Mouse (Mus musculus) brain, embryonic 18.5 days (tissue): ENCODE measurements at regions not wholly inside any gene's neighbourhood (a gene's known extent, or its start where the extent isn't known, plus 50 kb on each side); places are given as distances from the start of the nearest gene placed in this dataset.

Source experiments
- DNase-seq: peaks from one replicate; pipeline ENCODE4 v3.0.0-alpha.2; 2012; ENCODE audit warnings: low read depth, low spot score

GRCm38 (mm10) chr12:69101965-69102364 lies 57.0 kb downstream of the Rps29 start:
- DNase-seq = no peak

DNA sequence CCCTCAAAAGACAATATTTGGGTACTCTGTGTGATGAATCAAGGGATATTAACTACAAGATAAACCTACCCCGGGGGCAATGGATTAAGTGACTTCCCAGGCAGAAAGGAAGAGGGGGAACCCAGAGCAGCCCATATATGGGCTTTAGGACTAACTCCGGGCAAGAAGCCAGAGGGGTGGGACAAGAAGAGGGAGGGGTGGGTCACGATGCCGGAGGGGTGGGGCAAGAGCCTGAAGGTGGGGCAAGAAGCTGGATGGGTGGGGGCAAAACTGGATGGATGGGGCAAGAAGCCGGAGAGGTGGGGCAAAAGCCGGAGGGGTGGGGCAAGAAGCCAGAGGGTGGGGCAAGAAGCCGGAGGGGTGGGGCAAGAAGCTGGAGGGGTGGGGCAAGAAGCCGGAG lies 64.1 kb downstream of the Rps29 start:
- no peak for DNase-seq

GRCm38 (mm10) chr12:69093073-69093797 lies 65.8 kb downstream of the Rps29 start:
- DNase-seq = no peak

DNA sequence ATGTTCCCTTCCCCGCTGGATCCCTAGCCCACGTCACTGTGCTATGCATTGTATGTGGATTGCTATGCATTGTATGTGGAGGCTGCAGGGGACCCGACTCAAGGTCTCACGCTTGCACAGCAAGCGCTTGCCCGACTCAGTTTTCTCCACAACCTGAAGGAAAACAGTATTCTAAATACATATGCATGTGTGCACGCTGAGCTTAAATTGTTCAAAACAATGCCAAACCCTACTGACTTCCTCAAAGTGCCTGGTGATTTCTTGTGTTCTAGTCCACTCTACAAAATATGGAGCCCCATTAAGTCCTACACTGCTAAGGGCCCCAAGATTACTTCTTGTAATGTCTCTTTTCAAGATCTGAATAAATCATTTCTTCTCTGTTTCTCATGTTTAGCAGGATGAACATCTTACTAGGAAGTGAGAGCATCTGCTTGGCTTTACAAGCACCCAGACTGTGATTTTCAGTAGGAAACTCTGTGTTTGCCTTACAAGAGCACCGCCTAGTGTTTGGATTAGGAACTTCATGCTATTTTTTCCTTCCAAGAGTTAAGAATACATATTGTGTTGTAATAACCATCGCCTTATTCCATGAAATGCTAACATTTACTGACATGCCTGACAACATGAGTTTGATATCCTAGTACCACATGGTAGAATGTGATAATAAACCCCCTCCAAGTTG lies 70.9 kb downstream of the Rps29 start:
- DNase-seq = peak; percentile 64

DNA sequence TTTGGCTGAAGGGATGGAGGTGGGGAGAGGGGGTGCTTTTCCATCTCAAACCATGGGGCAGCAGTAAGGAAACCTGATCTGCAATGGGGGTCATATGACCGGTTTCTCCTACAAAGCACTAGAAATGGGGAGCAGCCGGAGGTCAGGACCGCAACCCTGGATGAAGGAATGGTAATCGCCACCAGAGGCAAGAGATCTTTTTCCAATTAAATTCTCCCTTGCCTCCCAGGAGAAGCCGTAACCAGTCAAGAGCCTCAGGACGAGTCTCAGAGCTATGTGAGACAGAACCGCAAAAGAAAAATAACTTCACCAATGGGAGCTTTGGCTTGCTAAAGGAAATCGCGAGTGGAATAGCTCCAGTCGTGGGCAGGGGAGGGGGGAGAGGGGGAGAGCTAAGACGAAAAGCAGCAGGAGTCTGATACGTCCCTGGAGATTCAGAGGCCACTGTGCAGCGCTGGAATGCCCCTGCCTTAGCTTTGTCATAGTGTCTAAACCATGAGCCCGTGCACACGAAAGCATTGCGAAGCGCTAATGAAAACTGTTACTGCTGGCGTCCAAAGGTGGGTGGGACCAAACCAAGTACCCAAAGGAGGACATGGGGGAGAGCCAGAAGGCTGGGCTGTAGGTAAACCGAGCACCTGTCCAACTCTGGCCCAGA lies 73.3 kb downstream of the Rps29 start:
- no peak for DNase-seq

- DNase-seq = no peak
Observed at GRCm38 (mm10) chr12:69084656-69085055, 74.3 kb downstream of the Rps29 start.

DNA sequence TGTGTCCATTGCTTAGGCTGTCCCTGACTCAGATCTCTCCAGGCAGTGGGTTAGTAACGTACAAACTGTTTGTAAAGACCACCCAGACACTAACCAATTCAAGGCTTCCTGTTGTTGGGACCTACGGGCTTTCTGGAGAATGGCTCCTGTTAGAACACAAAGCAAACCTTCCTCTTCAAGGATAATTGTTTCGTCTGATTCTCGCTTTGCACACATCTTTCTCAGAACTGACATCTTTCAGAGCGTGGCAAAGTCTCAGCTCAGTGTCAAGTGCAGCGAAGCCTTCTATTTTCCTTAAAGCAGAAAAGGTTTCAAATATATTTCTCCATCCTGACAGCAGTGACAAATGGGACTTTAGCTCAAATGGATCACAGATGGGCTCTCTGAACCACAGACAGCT lies 76.9 kb downstream of the Rps29 start:
- DNase-seq = no peak

GRCm38 (mm10) chr12:69039553-69039952 lies 119.4 kb downstream of the Rps29 start:
- DNase-seq = no peak

GRCm38 (mm10) chr12:69023594-69023993 lies 135.4 kb downstream of the Rps29 start:
- no peak for DNase-seq

GRCm38 (mm10) chr12:69016705-69017306 lies 142.2 kb downstream of the Rps29 start:
- DNase-seq = no peak

DNA sequence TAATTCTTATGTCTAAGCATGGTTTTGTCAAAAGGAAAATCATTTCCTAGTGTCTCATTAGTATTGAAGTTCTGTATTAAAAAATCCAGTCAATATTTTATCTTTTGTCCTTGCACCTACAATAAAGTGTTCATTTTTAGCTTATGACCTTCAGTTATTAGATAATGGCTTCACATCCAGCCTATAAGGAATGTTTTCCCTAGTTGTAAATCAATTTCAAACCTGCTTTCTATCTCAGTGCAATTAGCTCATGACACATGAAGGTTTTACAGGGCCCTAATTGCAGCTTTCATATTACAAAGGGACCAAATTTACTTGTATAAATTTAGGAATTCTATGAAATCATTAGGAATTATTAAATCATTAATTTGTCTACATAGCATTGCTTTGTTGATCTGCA lies 153.8 kb downstream of the Rps29 start:
- no peak for DNase-seq

DNA sequence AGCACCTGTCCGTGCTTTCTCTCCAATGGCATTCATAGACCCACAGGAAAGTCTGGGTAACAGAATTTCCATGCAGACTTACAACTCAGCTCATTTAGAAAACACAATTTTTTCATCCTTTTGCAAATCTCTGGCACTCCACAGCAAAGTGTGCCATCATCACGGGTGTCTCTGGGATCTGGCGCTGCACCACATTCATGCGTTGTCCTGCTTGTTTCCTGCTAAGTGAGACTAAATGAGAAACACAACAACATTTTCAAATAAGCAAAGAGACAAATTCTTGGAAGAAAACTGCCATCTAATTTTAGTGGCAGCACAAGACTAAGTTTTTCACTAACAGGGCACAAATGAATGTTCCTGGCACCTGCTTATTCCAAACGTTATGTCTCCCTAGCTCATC lies 156.9 kb downstream of the Rps29 start:
- DNase-seq = no peak

DNA sequence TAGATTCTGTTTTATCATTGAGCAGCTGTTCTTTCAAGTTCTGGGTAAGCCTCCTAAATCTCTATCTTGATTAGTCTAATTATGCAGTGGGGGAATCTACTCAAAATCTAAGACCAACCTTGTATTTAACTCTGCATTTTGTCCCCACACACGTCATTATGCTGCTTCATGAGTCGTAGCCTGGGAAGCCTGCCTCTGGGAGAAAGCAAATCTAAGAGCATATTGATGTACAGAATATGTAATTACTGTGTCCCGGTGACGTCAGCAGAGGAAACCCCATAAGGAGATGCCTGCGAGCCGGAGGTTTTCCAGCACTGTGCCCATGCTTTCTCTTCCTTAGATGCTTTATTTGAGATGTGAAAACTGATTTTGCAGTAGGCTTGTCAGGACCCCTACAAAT lies 161.7 kb downstream of the Rps29 start:
- DNase-seq = no peak

DNA sequence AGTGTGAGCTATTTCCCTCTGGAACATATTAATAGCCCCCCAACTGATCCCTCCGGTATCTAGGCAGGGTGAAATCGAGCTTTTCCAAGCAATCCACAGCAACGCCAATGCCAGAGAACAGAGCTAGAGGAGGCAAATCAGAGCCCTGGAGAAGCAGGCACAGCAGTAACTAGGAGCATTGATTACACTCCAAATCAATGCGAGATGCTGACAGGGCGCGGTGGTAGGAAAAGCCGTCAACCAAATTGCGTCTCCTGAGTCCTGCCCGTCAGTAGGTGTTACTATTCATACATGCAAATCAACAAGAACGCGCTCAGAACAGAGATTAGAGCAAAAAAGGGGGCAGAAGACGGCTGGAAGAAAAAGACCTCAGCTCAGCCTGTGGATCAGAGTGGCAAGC lies 162.2 kb downstream of the Rps29 start:
- DNase-seq = no peak

DNA sequence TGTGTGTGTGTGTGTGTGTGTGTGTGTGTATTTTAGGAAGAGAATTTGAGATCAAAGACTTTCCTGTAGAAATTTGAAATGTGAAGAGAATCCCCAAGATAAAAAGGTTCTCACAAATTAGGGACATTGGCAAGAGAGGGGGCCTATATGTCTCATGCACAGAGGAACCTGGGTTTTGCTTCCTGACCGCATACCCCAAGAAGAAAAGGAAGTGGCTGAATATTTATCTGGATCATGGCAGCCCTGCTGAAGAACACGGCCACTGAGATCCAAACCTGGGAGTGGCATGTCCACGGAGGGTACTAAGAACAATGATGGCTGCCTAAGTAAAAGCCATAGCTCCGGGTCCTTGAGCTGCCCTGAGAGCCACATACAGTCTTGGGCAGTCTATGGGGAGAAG lies 178.3 kb downstream of the Rps29 start:
- DNase-seq = no peak

GRCm38 (mm10) chr12:68980173-68980572 lies 178.8 kb downstream of the Rps29 start:
- DNase-seq = no peak

DNA sequence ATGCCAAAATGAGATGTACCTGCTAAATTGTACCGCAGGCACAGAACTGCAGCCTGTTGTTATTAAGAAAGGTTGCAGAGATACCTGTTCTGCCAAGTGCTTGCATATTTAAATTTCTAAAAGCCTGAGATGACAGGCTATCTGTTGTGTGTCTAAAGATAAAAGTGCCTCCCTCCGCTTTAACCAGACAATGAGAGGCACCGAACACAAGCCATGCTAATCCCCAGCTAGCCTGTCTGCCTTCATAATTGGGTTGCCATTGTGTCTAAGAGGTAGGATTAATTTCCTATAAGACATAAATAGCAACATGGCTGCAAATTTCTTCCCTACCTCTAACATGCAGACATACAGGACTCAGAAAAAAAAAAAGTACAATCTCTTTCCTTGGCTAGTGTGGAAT lies 179.8 kb downstream of the Rps29 start:
- no peak for DNase-seq

GRCm38 (mm10) chr12:68977276-68977675 lies 181.7 kb downstream of the Rps29 start:
- DNase-seq = no peak

GRCm38 (mm10) chr12:68947240-68947639 lies 211.7 kb downstream of the Rps29 start:
- DNase-seq = no peak

- DNase-seq = no peak
Observed at GRCm38 (mm10) chr12:68910590-68910989, 248.4 kb downstream of the Rps29 start.

DNA sequence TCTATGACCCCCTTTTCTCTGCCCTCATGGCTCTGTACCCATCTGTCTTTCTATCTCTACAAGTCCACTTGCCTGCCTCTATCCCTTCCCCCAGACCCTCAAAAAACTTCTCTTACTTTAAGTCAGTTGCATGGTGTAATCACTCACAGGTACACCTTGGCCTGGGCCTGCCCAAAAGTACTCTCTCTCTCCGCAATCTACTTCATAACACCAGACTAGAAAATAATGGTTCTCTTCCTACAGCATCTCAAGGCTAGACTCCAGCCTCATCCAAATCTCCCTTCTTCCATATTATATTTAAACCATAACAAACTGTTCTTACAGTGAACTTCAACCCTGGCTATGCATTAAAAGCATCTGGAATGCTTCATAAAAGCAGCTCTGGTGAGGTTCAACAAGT lies 254.2 kb downstream of the Rps29 start:
- DNase-seq = no peak

DNA sequence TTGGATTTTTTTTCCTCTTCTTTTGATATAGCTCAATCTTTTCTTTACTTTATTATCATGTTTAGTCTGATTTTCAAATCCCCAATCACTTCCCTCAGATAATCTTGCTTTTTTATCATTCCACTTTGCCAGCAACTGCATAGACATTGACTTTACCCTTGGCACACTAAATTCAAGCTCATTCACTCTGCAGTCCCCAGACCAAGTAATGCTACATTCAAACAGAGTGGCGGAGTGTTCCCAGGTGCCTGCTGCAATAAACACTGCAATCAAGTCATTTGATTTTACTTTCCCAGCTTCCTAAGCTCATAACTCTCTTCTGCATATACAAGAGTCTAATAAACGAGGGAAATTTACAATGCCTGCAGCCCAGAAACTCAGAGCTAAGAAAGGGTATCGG lies 269.8 kb downstream of the Rps29 start:
- DNase-seq = no peak

GRCm38 (mm10) chr12:68882503-68882902 lies 276.5 kb downstream of the Rps29 start:
- no peak for DNase-seq
